Mouse (Mus musculus): ENCODE measurements around the gene 1500009C09Rik.
"Not testable (repeated sequence)": the region's sequence is repeated elsewhere in the genome, so short reads cannot be mapped to it uniquely, and the experiment has no call there.

The 1500009C09Rik gene

GRCm38 (mm10) chr15:82218778-82219666, 33.2 kb upstream of the 1500009C09Rik start:
- DNase-seq (ENCODE audit: low spot score in 2 of 2) = no peak

- no peak for DNase-seq (ENCODE audit: low spot score in 2 of 2)
Observed at GRCm38 (mm10) chr15:82220003-82220675, 32.1 kb upstream of the 1500009C09Rik start.

GRCm38 (mm10) chr15:82221104-82221860, 30.9 kb upstream of the 1500009C09Rik start:
- DNase-seq (ENCODE audit: low spot score in 2 of 2) = no peak

GRCm38 (mm10) chr15:82223251-82223650, 28.9 kb upstream of the 1500009C09Rik start:
- no peak for DNase-seq (ENCODE audit: low spot score in 2 of 2)

- no peak for DNase-seq (ENCODE audit: low spot score in 2 of 2)
Observed at GRCm38 (mm10) chr15:82223657-82224601, 28.3 kb upstream of the 1500009C09Rik start, which contains the start of gene Tnfrsf13c. Gene Tnfrsf13c (minus strand): TSS chr15:82224369.

- DNase-seq (ENCODE audit: low spot score in 2 of 2) = no peak
Observed at GRCm38 (mm10) chr15:82224602-82225215, 27.5 kb upstream of the 1500009C09Rik start.

GRCm38 (mm10) chr15:82225769-82226168, 26.4 kb upstream of the 1500009C09Rik start:
- no peak for DNase-seq (ENCODE audit: low spot score in 2 of 2)

- no peak for DNase-seq (ENCODE audit: low spot score in 2 of 2)
Observed at GRCm38 (mm10) chr15:82229542-82230045, 22.6 kb upstream of the 1500009C09Rik start.

GRCm38 (mm10) chr15:82230098-82230611, 22.0 kb upstream of the 1500009C09Rik start:
- DNase-seq (ENCODE audit: low spot score in 2 of 2) = no peak

GRCm38 (mm10) chr15:82231100-82231499, 21.1 kb upstream of the 1500009C09Rik start:
- no peak for DNase-seq (ENCODE audit: low spot score in 2 of 2)

GRCm38 (mm10) chr15:82231591-82232378, 20.4 kb upstream of the 1500009C09Rik start:
- peak in 1 of 2 experiments; percentile 42 for DNase-seq (ENCODE audit: low spot score in 2 of 2)

GRCm38 (mm10) chr15:82232651-82233050, 19.5 kb upstream of the 1500009C09Rik start:
- DNase-seq (ENCODE audit: low spot score in 2 of 2) = no peak

- DNase-seq (ENCODE audit: low spot score in 2 of 2) = no peak
Observed at GRCm38 (mm10) chr15:82235661-82236060, 16.5 kb upstream of the 1500009C09Rik start.

- DNase-seq (ENCODE audit: low spot score in 2 of 2) = peak; percentile 85 to 88
Observed at GRCm38 (mm10) chr15:82236565-82236964, 15.6 kb upstream of the 1500009C09Rik start.

- no peak for DNase-seq (ENCODE audit: low spot score in 2 of 2)
Observed at GRCm38 (mm10) chr15:82243311-82243710, 8.9 kb upstream of the 1500009C09Rik start.

GRCm38 (mm10) chr15:82243742-82244114, 8.5 kb upstream of the 1500009C09Rik start:
- DNase-seq (ENCODE audit: low spot score in 2 of 2) = no peak

GRCm38 (mm10) chr15:82244115-82244804, 7.9 kb upstream of the 1500009C09Rik start, which contains the start of gene Cenpm:
Gene Cenpm (minus strand): TSS chr15:82244748.
- peak; percentile 92 to 94 for DNase-seq (ENCODE audit: low spot score in 2 of 2)

GRCm38 (mm10) chr15:82244805-82245161, 7.4 kb upstream of the 1500009C09Rik start:
- DNase-seq (ENCODE audit: low spot score in 2 of 2) = not testable (repeated sequence)
